Mouse (Mus musculus) 416B (cell line): Measurements from ENCODE around the gene Ptms.
"Not testable (repeated sequence)": the region's sequence is repeated elsewhere in the genome, so short reads cannot be mapped to it uniquely, and the experiment has no call there.

ENCODE experiments used
- DNase-seq: peaks from one replicate; pipeline ENCODE4 v3.0.0; 2011; ENCODE audit warnings: low read depth

The Ptms gene

GRCm38 (mm10) chr6:124904161-124904981 is 15.5 kb downstream of the Ptms start:
- DNase-seq, result peak; percentile 88

GRCm38 (mm10) chr6:124903580-124904151 is 16.2 kb downstream of the Ptms start:
- peak; percentile 90 for DNase-seq

GRCm38 (mm10) chr6:124901851-124902250 is 18.1 kb downstream of the Ptms start:
- DNase-seq, result no peak

- peak; percentile 83 for DNase-seq
Observed at GRCm38 (mm10) chr6:124900801-124901480, 19.0 kb downstream of the Ptms start.

- DNase-seq, result no peak
Observed at GRCm38 (mm10) chr6:124900056-124900800, 19.7 kb downstream of the Ptms start.

- peak; percentile 39 for DNase-seq
Observed at GRCm38 (mm10) chr6:124898359-124898758, 21.5 kb downstream of the Ptms start.

- not testable (repeated sequence) for DNase-seq
Observed at GRCm38 (mm10) chr6:124894113-124894512, 25.8 kb downstream of the Ptms start.

- no peak for DNase-seq
Observed at GRCm38 (mm10) chr6:124890997-124891396, 28.9 kb downstream of the Ptms start.

GRCm38 (mm10) chr6:124888555-124889125 is 31.3 kb downstream of the Ptms start:
- DNase-seq, result no peak

- DNase-seq, result no peak
Observed at GRCm38 (mm10) chr6:124887986-124888385, 31.9 kb downstream of the Ptms start, which contains the start of gene Cd4. Gene Cd4 (minus strand): TSS chr6:124888221.

GRCm38 (mm10) chr6:124885956-124886381 is 33.9 kb downstream of the Ptms start:
- DNase-seq, result no peak

- DNase-seq, result no peak
Observed at GRCm38 (mm10) chr6:124884714-124885500, 35.0 kb downstream of the Ptms start.

- no peak for DNase-seq
Observed at GRCm38 (mm10) chr6:124883351-124883750, 36.6 kb downstream of the Ptms start.

- DNase-seq, result no peak
Observed at GRCm38 (mm10) chr6:124881821-124882220, 38.1 kb downstream of the Ptms start.

- DNase-seq, result no peak
Observed at GRCm38 (mm10) chr6:124879390-124879789, 40.5 kb downstream of the Ptms start.

GRCm38 (mm10) chr6:124874348-124874747 is 45.6 kb downstream of the Ptms start:
- no peak for DNase-seq

- no peak for DNase-seq
Observed at GRCm38 (mm10) chr6:124866560-124866959, 53.3 kb downstream of the Ptms start.

- DNase-seq, result no peak
Observed at GRCm38 (mm10) chr6:124865766-124866362, 54.0 kb downstream of the Ptms start.
